Mouse (Mus musculus) CH12.LX (cell line): Measurements from ENCODE around the gene Zfp318.

Experiments
- CHD1 ChIP-seq: IDR thresholded peaks from 2 replicates; pipeline ENCODE4 v1.6.1; 2012; ENCODE audit warnings: low read depth, low read length, improper control_type of control experiment, inconsistent platforms
- CTCF ChIP-seq, 2 experiments: IDR thresholded peaks in 1 of 2; conservative IDR thresholded peaks in 1 of 2; 2 replicates each; pipeline ENCODE4 v1.5.1; 2011 to 2012; ENCODE audit warnings: low read depth in 2 of 2, low read length in 2 of 2, improper control_type of control experiment in 1 of 2, inconsistent platforms in 1 of 2, mild to moderate bottlenecking in 1 of 2, moderate library complexity in 1 of 2
- ETS1 ChIP-seq: conservative IDR thresholded peaks from 2 replicates; pipeline ENCODE4 v1.6.1; 2012; ENCODE audit warnings: low read depth, mild to moderate bottlenecking, inconsistent platforms, low read length, improper control_type of control experiment, moderate library complexity
- HCFC1 ChIP-seq: IDR thresholded peaks from 2 replicates; pipeline ENCODE4 v1.6.1; 2012; ENCODE audit warnings: low read depth, mild to moderate bottlenecking, inconsistent platforms, low read length, improper control_type of control experiment
- MXI1 ChIP-seq: IDR thresholded peaks from 2 replicates; pipeline ENCODE4 v1.6.1; 2011; ENCODE audit warnings: mild to moderate bottlenecking, low read depth, low read length, improper control_type of control experiment
- POLR2A ChIP-seq: IDR thresholded peaks from 2 replicates; pipeline ENCODE4 v1.6.1; 2011; ENCODE audit warnings: low read depth, mild to moderate bottlenecking, improper control_type of control experiment, low read length
- RCOR1 ChIP-seq: conservative IDR thresholded peaks from 2 replicates; pipeline ENCODE4 v1.6.1; 2012; ENCODE audit warnings: low read depth, mild to moderate bottlenecking, inconsistent platforms, low read length, improper control_type of control experiment
- TCF12 ChIP-seq: IDR thresholded peaks from 2 replicates; pipeline ENCODE4 v1.6.1; 2014; ENCODE audit warnings: low read depth, mild to moderate bottlenecking, inconsistent platforms, low read length, improper control_type of control experiment

- TF ChIP-seq CTCF (conservative IDR thresholded peaks at IDR 0.05 in 1 of 2, IDR thresholded peaks at IDR 0.05 in 1 of 2; ENCODE audit: low read depth in 2 of 2, low read length in 2 of 2) (peak in 1 of 2 experiments; percentile 39; a peak in 2 of 4 replicates), MXI1 (no peak), POLR2A (no peak), HCFC1 (no peak), RCOR1 (no peak), TCF12 (no peak), CHD1 (no peak), ETS1 (no peak)
Measured at GRCm38 (mm10) chr17:46419717-46420116, 36.2 kb downstream of the Zfp318 start.
